Mouse (Mus musculus) macrophage (primary cell): ENCODE measurements around the gene Pde4a. TPM values are rescaled to one million over a fixed set of nuclear protein-coding genes. Genes with fewer than 3 reads are reported as not detected.

Experiments used
- H3K27ac ChIP-seq: fragments of 350-480 bp; formaldehyde crosslinking; 2 replicates; pipeline ENCODE4 v1.9.0; 2021
- H3K36me3 ChIP-seq: fragments of 350-480 bp; formaldehyde crosslinking; 2 replicates; pipeline ENCODE4 v1.9.0; 2021; ENCODE audit errors: inconsistent target
- H3K4me3 ChIP-seq: fragments of 350-480 bp; formaldehyde crosslinking; 2 replicates; pipeline ENCODE4 v1.9.0; 2021; ENCODE audit errors: inconsistent target
- H3K79me2 ChIP-seq: fragments of 350-480 bp; formaldehyde crosslinking; 2 replicates; pipeline ENCODE4 v1.9.0; 2021; ENCODE audit errors: inconsistent target
- WGBS: methylation state at CpG from one replicate; pipeline ENCODE4 v1.1.7; 2026; ENCODE audit warnings: inconsistent platforms; ENCODE audit not compliant: missing documents; 5-methylcytosine and 5-hydroxymethylcytosine counted together
- polyA plus RNA-seq: library from polyadenylated mRNA; stranded (reverse); fragments of 250-400 nt; gene quantifications from 3 replicates; pipeline ENCODE4 v1.2.4, GENCODE M21; 2018; ENCODE audit warnings: inconsistent platforms

Gene Pde4a
- polyA plus RNA-seq, 1 experiment from 2014 or later = 7.1 TPM

- Histone ChIP-seq H3K4me3 (peak overlapping the region; percentile 0; the same call in 1 of the 2 replicates), H3K79me2 (peaks cover 3% of the 10 kb centered on the region; the same call in 1 of the 2 replicates), H3K36me3 (peaks cover 30% of the 10 kb centered on the region), H3K27ac (peak overlapping the region; percentile 10; the same call in 1 of the 2 replicates)
- 31% methylated on average over 16 of the region's 16 CpGs for WGBS
These were observed 61.8 kb downstream of the Pde4a start for GRCm38 (mm10) chr9:21227342-21227741.

GRCm38 (mm10) chr9:21231551-21231950 is 66.0 kb downstream of the Pde4a start:
- Histone ChIP-seq H3K79me2 (peaks cover 42% of the 10 kb centered on the region), H3K4me3 (no peak overlapping the region), H3K36me3 (peaks cover 35% of the 10 kb centered on the region), H3K27ac (no peak overlapping the region)
- 90% methylated on average over 20 of the region's 23 CpGs for WGBS

GRCm38 (mm10) chr9:21232867-21233266 is 67.4 kb downstream of the Pde4a start:
- 90% methylated on average over 3 of the region's 5 CpGs for WGBS
- Histone ChIP-seq H3K4me3 (no peak overlapping the region), H3K79me2 (peaks cover 56% of the 10 kb centered on the region), H3K36me3 (peaks cover 35% of the 10 kb centered on the region), H3K27ac (no peak overlapping the region)

- Histone ChIP-seq H3K27ac (no peak overlapping the region), H3K36me3 (peaks cover 35% of the 10 kb centered on the region), H3K4me3 (no peak overlapping the region), H3K79me2 (peaks cover 61% of the 10 kb centered on the region)
- 97% methylated on average over 26 of the region's 29 CpGs for WGBS
These were observed 67.9 kb downstream of the Pde4a start for GRCm38 (mm10) chr9:21233366-21233765.

- Histone ChIP-seq H3K27ac (no peak overlapping the region), H3K36me3 (peaks cover 35% of the 10 kb centered on the region), H3K79me2 (peaks cover 61% of the 10 kb centered on the region), H3K4me3 (no peak overlapping the region)
- 96% methylated on average over 28 of the region's 28 CpGs for WGBS
These were observed 68.3 kb downstream of the Pde4a start for GRCm38 (mm10) chr9:21233805-21234204.

- Histone ChIP-seq H3K27ac (peak overlapping the region; percentile 69), H3K36me3 (peaks cover 26% of the 10 kb centered on the region), H3K4me3 (peak overlapping the region; percentile 12; the same call in 1 of the 2 replicates), H3K79me2 (peaks cover 61% of the 10 kb centered on the region)
- 22% methylated on average over 4 of the region's 4 CpGs for WGBS
These were observed 69.8 kb downstream of the Pde4a start for GRCm38 (mm10) chr9:21235341-21235740.

- Histone ChIP-seq H3K36me3 (peaks cover 9% of the 10 kb centered on the region; the same call in 1 of the 2 replicates), H3K4me3 (peak overlapping the region; percentile 92), H3K27ac (peak overlapping the region; percentile 85), H3K79me2 (peaks cover 61% of the 10 kb centered on the region)
- 61% methylated on average over 25 of the region's 25 CpGs for WGBS
These were observed 71.5 kb downstream of the Pde4a start for GRCm38 (mm10) chr9:21236991-21237367.

- WGBS = 15% methylated on average over 19 of the region's 19 CpGs
- Histone ChIP-seq H3K79me2 (peaks cover 57% of the 10 kb centered on the region), H3K27ac (peak overlapping the region; percentile 85), H3K36me3 (peaks cover 4% of the 10 kb centered on the region; the same call in 1 of the 2 replicates), H3K4me3 (peak overlapping the region; percentile 92)
These were observed 72.0 kb downstream of the Pde4a start for GRCm38 (mm10) chr9:21237368-21238003.

- Histone ChIP-seq H3K79me2 (peaks cover 52% of the 10 kb centered on the region), H3K27ac (peak overlapping the region; percentile 85), H3K36me3 (no peaks in the 10 kb centered on the region), H3K4me3 (peak overlapping the region; percentile 92)
- 2% methylated on average over 26 of the region's 31 CpGs for WGBS
These were observed 72.7 kb downstream of the Pde4a start for GRCm38 (mm10) chr9:21238004-21238732.

GRCm38 (mm10) chr9:21238733-21239464 is 73.4 kb downstream of the Pde4a start, which contains the start of gene Keap1:
Gene Keap1, minus strand, starts transcription at chr9:21239361.
- Histone ChIP-seq H3K4me3 (peak within 1 kb of the TSS; percentile 92), H3K27ac (peak within 1 kb of the TSS; percentile 85), H3K79me2 (peaks cover 45% of the 10 kb centered on the region), H3K36me3 (no peaks in the 10 kb centered on the region)
- 1% methylated on average over 65 of the region's 90 CpGs for WGBS

GRCm38 (mm10) chr9:21239465-21239848 is 73.9 kb downstream of the Pde4a start:
- Histone ChIP-seq H3K79me2 (peaks cover 40% of the 10 kb centered on the region), H3K4me3 (peak overlapping the region; percentile 38), H3K36me3 (no peaks in the 10 kb centered on the region), H3K27ac (no peak overlapping the region)
- 46% methylated on average over 4 of the region's 4 CpGs for WGBS

GRCm38 (mm10) chr9:21241343-21241742 is 75.8 kb downstream of the Pde4a start:
- peaks cover 21% of the 10 kb centered on the region for H3K79me2 ChIP-seq
- WGBS = 2% methylated on average over 11 of the region's 11 CpGs
- H3K27ac ChIP-seq = no peak overlapping the region
- H3K4me3 ChIP-seq = no peak overlapping the region
- H3K36me3 ChIP-seq = no peaks in the 10 kb centered on the region

- 16% methylated on average over 42 of the region's 42 CpGs for WGBS
- no peak overlapping the region for H3K27ac ChIP-seq
- H3K4me3 ChIP-seq = no peak overlapping the region
- H3K36me3 ChIP-seq = no peaks in the 10 kb centered on the region
- H3K79me2 ChIP-seq = no peaks in the 10 kb centered on the region
These were observed 78.4 kb downstream of the Pde4a start for GRCm38 (mm10) chr9:21243826-21244427.

- no peaks in the 10 kb centered on the region for H3K36me3 ChIP-seq
- H3K4me3 ChIP-seq = no peak overlapping the region
- no peak overlapping the region for H3K27ac ChIP-seq
- WGBS = 3% methylated on average over 72 of the region's 72 CpGs
- H3K79me2 ChIP-seq = no peaks in the 10 kb centered on the region
These were observed 79.1 kb downstream of the Pde4a start for GRCm38 (mm10) chr9:21244428-21245112.
